Mouse (Mus musculus) embryo, embryonic 9.5 days (tissue): ENCODE data around the gene Hebp2.

Experiments used
- DNase-seq: peaks from one replicate; pipeline ENCODE4 v3.0.0-alpha.2; 2017; ENCODE audit errors: extremely low spot score

Hebp2 gene

DNA sequence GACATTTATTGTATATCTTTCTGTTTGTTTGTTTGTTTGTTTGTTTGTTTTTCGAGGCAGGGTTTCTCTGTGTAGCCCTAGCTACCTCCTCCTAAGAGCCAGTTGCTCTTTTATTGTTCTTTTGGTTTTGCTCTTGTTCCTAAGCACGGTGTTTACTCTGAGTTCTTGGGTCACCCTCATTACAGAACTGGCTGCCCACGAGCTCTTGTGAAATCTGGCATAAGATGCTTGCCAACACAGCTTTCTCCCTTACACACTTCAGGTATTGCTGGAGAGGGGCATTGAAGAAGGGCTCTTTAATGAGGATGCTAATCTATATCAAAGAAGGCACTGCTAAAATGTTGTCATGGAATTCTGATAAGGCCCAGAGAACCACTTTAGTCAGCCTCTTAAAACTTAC lies 35.2 kb downstream of the Hebp2 start:
- no peak for DNase-seq

- no peak for DNase-seq
Measured at GRCm38 (mm10) chr10:18508586-18508985, 37.3 kb downstream of the Hebp2 start.

- DNase-seq: no peak
Measured at GRCm38 (mm10) chr10:18507869-18508473, 37.9 kb downstream of the Hebp2 start.

DNA sequence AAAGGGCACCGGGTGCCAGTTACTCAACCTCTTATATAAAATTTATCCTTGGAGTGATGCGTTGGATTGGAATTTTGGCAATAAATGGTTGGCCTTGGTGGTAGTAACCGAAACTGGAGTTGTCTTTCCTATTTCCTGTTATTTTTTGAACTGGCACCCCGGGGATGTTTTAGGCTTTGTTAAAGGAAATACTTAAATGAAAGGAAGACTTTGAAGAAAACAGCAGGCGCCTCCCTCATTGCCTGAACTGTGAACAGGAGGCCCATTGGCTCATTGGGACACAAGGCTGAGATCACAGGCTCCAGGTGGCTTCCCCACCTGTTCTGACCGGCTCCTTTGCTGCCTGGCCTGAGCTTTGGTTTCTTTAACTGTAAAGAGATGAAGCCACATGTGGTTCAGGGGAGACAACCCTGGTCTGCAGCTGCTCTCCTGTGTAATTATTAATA lies 39.4 kb downstream of the Hebp2 start:
- no peak for DNase-seq

DNA sequence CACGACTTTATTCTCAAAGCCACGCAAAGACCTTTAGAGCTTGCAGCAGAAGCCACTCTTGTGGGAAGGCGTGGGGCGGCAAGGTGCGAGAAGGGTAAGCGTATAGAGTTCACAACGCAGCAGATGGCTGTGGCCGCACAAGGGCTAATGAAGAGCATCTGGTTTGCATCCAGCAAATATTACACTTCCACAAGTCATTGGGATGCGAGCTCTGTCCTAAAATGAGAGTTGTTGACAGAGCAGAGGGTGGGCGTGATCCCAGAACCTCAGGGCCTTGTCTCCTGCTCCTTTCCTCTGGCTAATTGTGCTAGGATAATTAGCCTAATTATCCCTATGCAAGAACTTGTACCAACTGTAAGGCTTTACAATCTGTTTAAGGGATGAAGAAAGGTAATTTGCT lies 40.2 kb downstream of the Hebp2 start:
- no peak for DNase-seq

- no peak for DNase-seq
Measured at GRCm38 (mm10) chr10:18501997-18502396, 43.9 kb downstream of the Hebp2 start.

GRCm38 (mm10) chr10:18497066-18497465 lies 48.8 kb downstream of the Hebp2 start:
- DNase-seq: no peak

DNA sequence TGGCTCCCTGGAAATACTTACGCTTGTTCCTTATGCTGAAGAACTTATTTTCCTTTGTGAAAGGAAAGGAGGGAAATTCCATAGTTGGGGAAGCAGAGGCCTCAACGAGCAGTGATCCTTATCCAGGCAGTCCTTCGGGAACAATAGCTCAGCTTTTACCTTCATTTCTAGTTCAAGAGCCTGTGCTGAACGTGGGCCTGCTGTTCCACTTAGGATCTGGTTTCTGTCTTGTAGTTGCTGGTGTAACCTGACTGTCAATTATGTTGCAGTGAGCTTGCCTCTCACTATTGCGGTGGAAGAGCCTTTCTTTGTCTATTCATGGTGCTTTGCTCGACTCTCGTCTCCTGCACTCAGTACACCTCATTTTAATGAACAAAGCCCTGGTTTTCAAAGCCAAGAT lies 51.6 kb downstream of the Hebp2 start:
- DNase-seq: no peak

- no peak for DNase-seq
Measured at GRCm38 (mm10) chr10:18493010-18493894, 52.6 kb downstream of the Hebp2 start.

GRCm38 (mm10) chr10:18491952-18492351 lies 53.9 kb downstream of the Hebp2 start:
- no peak for DNase-seq

DNA sequence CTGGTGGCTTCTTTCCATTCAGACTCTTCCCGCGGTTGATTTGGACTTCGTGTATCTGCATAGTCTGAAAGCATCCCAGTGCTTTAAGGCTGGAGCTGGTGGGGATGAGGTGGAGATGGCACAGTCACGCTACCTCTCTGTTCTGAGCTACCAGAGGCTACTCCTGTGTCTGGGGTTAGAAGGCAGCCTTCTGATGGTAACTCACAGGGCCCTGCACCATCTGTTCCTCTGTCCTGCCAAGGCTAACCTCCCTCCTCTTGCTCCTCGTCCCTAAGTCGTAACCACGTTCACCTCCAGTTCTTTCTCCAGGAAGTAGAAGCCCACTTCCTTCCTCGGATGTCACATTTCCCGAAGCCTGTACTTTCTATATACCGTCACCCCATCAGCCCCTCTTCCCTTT lies 55.9 kb downstream of the Hebp2 start:
- DNase-seq: no peak
